Mouse (Mus musculus) intestine, postnatal 0 days (tissue): ENCODE measurements around the gene Nhp2. TPM values are rescaled to one million over a fixed set of nuclear protein-coding genes. Genes with fewer than 3 reads are reported as not detected.
"Not testable (repeated sequence)": the region's sequence is repeated elsewhere in the genome, so short reads cannot be mapped to it uniquely, and the experiment has no call there.

Experiments used
- ATAC-seq: fragments of 200-750 bp; cut with Nextera tagmentation; 2 replicates; pipeline ENCODE4 v1.8.0; 2017; ENCODE audit warnings: mild to moderate bottlenecking, moderate TSS enrichment, moderate library complexity
- H3K27ac ChIP-seq: fragments of 300-500 bp; sonication (generic); 2 replicates; pipeline ENCODE4 v1.5.1; 2014; ENCODE audit warnings: mild to moderate bottlenecking, low read depth, low read length, moderate library complexity
- H3K27me3 ChIP-seq: fragments of 300-500 bp; sonication (generic); replicated peaks from 2 replicates; pipeline ENCODE4 v1.6.1; 2014; ENCODE audit warnings: low read length, mixed read lengths; ENCODE audit not compliant: control insufficient read depth, insufficient read depth
- H3K36me3 ChIP-seq: fragments of 300-500 bp; sonication (generic); 2 replicates; pipeline ENCODE4 v1.6.1; 2014; ENCODE audit warnings: mild to moderate bottlenecking, moderate library complexity; ENCODE audit not compliant: control insufficient read depth, insufficient read depth
- H3K4me1 ChIP-seq: fragments of 300-500 bp; sonication (generic); replicated peaks from 2 replicates; pipeline ENCODE4 v1.6.1; 2014; ENCODE audit warnings: antibody characterized with exemption, low read length, mixed read lengths; ENCODE audit not compliant: control insufficient read depth, insufficient read depth
- H3K4me2 ChIP-seq: fragments of 300-500 bp; sonication (generic); replicated peaks from 2 replicates; pipeline ENCODE4 v1.6.1; 2014; ENCODE audit warnings: low read depth, mild to moderate bottlenecking, moderate library complexity
- H3K4me3 ChIP-seq: fragments of 300-500 bp; sonication (generic); 2 replicates; pipeline ENCODE4 v1.5.1; 2014; ENCODE audit warnings: low read depth, low read length
- H3K9ac ChIP-seq: fragments of 300-500 bp; sonication (generic); 2 replicates; pipeline ENCODE4 v1.6.1; 2014; ENCODE audit warnings: mild to moderate bottlenecking, low read depth, low read length
- H3K9me3 ChIP-seq: fragments of 300-500 bp; sonication (generic); 2 replicates; pipeline ENCODE4 v1.6.1; 2016; ENCODE audit warnings: mixed run types; ENCODE audit not compliant: control insufficient read depth
- CTCF ChIP-seq: sonication (generic); IDR thresholded peaks from 2 replicates; pipeline ENCODE4 v1.5.1; 2016; ENCODE audit warnings: low read depth, mild to moderate bottlenecking, control low read depth, antibody characterized with exemption, moderate library complexity
- WGBS: fragments of 180-500 bp; shearing (Covaris S2); extraction: QIAGEN DNeasy Blood & Tissue Kit; methylation state at CpG from one replicate; pipeline ENCODE4 v1.1.7; 2014; 5-methylcytosine and 5-hydroxymethylcytosine counted together
- polyA plus RNA-seq: library from polyadenylated mRNA; unstranded; fragments of >200 nt; fragmentation: Nextera tagmentation; extraction: Ambion mirVana; gene quantifications from 2 replicates; pipeline ENCODE4 v1.2.1, GENCODE M21; 2015

Gene Nhp2
- polyA plus RNA-seq, 1 experiment from 2014 or later, result 101 TPM

- Histone ChIP-seq H3K4me2 (peak overlapping the region; percentile 7; the same call in 1 of the 2 replicates), H3K27me3 (no peaks in the 10 kb centered on the region), H3K36me3 (peaks cover 4% of the 10 kb centered on the region), H3K9me3 (no peaks in the 10 kb centered on the region), H3K27ac (no peak overlapping the region), H3K4me3 (no peak overlapping the region), H3K4me1 (0 out of 2 replicates have a peak, but pooled peaks cover 8% of the 10 kb centered on the region), H3K9ac (no peak overlapping the region)
- no peak for ATAC-seq
- WGBS, result 56% methylated on average over 3 of the region's 3 CpGs
- no peak for TF ChIP-seq CTCF
These were observed 10.1 kb upstream of the Nhp2 start for GRCm38 (mm10) chr11:51609266-51609909.

GRCm38 (mm10) chr11:51609940-51610339, 9.6 kb upstream of the Nhp2 start:
- WGBS, result 73% methylated on average over 5 of the region's 5 CpGs
- H3K27ac ChIP-seq, H3K4me3 ChIP-seq: not testable (repeated sequence)

DNA sequence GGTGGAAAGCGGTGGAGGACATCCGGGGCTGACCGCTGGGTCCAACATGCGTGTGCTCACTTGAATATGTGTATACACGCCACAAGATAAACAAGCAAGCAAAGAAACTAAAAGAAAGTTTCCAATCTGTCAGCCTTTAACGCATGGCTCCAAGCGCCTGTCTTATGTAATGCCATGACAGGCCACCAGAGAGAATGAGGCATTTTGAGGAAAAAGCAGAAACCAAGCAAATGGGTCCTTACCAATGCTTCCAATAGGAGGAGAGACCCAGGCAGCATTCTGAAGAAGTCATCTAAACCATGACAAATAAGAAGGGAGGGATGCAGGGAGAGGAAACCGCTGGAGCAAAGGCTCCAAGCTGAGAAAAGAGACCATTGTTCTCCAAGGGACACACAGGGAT, 5.3 kb upstream of the Nhp2 start:
- H3K27ac ChIP-seq, result 0 out of 2 replicates have a peak overlapping the region, but pooled peaks have one; percentile 91
- WGBS, result 74% methylated on average over 8 of the region's 8 CpGs
- no peaks in the 10 kb centered on the region for H3K9me3 ChIP-seq
- no peaks in the 10 kb centered on the region for H3K27me3 ChIP-seq
- H3K36me3 ChIP-seq, result no peaks in the 10 kb centered on the region
- H3K9ac ChIP-seq, result no peak overlapping the region
- peak; percentile 27 for TF ChIP-seq CTCF
- H3K4me3 ChIP-seq, result no peak overlapping the region
- H3K4me2 ChIP-seq, result no peak overlapping the region
- peaks cover 6% of the 10 kb centered on the region; the same call in 1 of the 2 replicates for H3K4me1 ChIP-seq
- ATAC-seq, result no peak

More at GRCm38 (mm10) chr11:51609940-51610339, 9.6 kb upstream of the Nhp2 start:
- not testable (repeated sequence) for H3K9ac ChIP-seq, H3K4me2 ChIP-seq, ATAC-seq, H3K9me3 ChIP-seq, H3K27me3 ChIP-seq, H3K36me3 ChIP-seq
- peaks cover 11% of the 10 kb centered on the region; the same call in 1 of the 2 replicates for H3K4me1 ChIP-seq

GRCm38 (mm10) chr11:51615129-51615528, 4.4 kb upstream of the Nhp2 start:
- Histone ChIP-seq H3K4me2 (peak overlapping the region; percentile 70), H3K4me1 (peaks cover 3% of the 10 kb centered on the region; the same call in 1 of the 2 replicates), H3K27ac (peak overlapping the region; percentile 91), H3K4me3 (peak overlapping the region; percentile 32), H3K9me3 (no peaks in the 10 kb centered on the region), H3K27me3 (no peaks in the 10 kb centered on the region), H3K9ac (peak overlapping the region; percentile 53), H3K36me3 (no peaks in the 10 kb centered on the region)
- TF ChIP-seq CTCF, result no peak
- ATAC-seq, result peak; percentile 58
- 9% methylated on average over 7 of the region's 7 CpGs for WGBS

GRCm38 (mm10) chr11:51615601-51616000, 3.9 kb upstream of the Nhp2 start:
- TF ChIP-seq CTCF, result peak; percentile 22; the same call in 1 of the 2 replicates
- ATAC-seq, result peak; percentile 70
- Histone ChIP-seq H3K9me3 (no peaks in the 10 kb centered on the region), H3K27me3 (no peaks in the 10 kb centered on the region), H3K9ac (peak overlapping the region; percentile 53), H3K4me1 (peaks cover 3% of the 10 kb centered on the region; the same call in 1 of the 2 replicates), H3K4me3 (peak overlapping the region; percentile 32), H3K27ac (peak overlapping the region; percentile 91), H3K4me2 (peak overlapping the region; percentile 70), H3K36me3 (no peaks in the 10 kb centered on the region)
- WGBS, result under 1% methylated on average over 14 of the region's 14 CpGs

GRCm38 (mm10) chr11:51616113-51616512, 3.4 kb upstream of the Nhp2 start:
- 79% methylated on average over 7 of the region's 7 CpGs for WGBS
- H3K36me3 ChIP-seq, H3K4me1 ChIP-seq, H3K9me3 ChIP-seq, ATAC-seq, H3K27me3 ChIP-seq: not testable (repeated sequence)
- Histone ChIP-seq H3K27ac (0 out of 2 replicates have a peak overlapping the region, but pooled peaks have one; percentile 91), H3K9ac (peak overlapping the region; percentile 53; the same call in 1 of the 2 replicates), H3K4me2 (peak overlapping the region; percentile 70), H3K4me3 (peak overlapping the region; percentile 32)
